Mouse (Mus musculus) layer of hippocampus, adult 9-10 months (tissue): ENCODE results near the gene Rps11.
"Not testable (repeated sequence)": the region's sequence is repeated elsewhere in the genome, so short reads cannot be mapped to it uniquely, and the experiment has no call there.

Experiments used
- DNase-seq: peaks from one replicate; pipeline ENCODE4 v3.0.0; 2022; ENCODE audit warnings: low spot score

Gene Rps11

GRCm38 (mm10) chr7:45107052-45107645 lies 17.1 kb downstream of the Rps11 start:
- DNase-seq: no peak

- no peak for DNase-seq
Observed at GRCm38 (mm10) chr7:45106441-45106840, 17.8 kb downstream of the Rps11 start.

GRCm38 (mm10) chr7:45105491-45105890 lies 18.7 kb downstream of the Rps11 start:
- no peak for DNase-seq

GRCm38 (mm10) chr7:45104941-45105340 lies 19.3 kb downstream of the Rps11 start:
- no peak for DNase-seq

GRCm38 (mm10) chr7:45103652-45104180 lies 20.5 kb downstream of the Rps11 start, which contains the start of gene Fcgrt:
Fcgrt (minus strand) TSS chr7:45103851.
- no peak for DNase-seq

GRCm38 (mm10) chr7:45102940-45103585 lies 21.2 kb downstream of the Rps11 start:
- no peak for DNase-seq

- DNase-seq: no peak
Observed at GRCm38 (mm10) chr7:45102441-45102840, 21.8 kb downstream of the Rps11 start.

GRCm38 (mm10) chr7:45100046-45100445 lies 24.2 kb downstream of the Rps11 start:
- no peak for DNase-seq

GRCm38 (mm10) chr7:45098541-45099240 lies 25.5 kb downstream of the Rps11 start:
- DNase-seq: no peak

- no peak for DNase-seq
Observed at GRCm38 (mm10) chr7:45097479-45097878, 26.8 kb downstream of the Rps11 start.

- not testable (repeated sequence) for DNase-seq
Observed at GRCm38 (mm10) chr7:45095965-45096364, 28.3 kb downstream of the Rps11 start.

GRCm38 (mm10) chr7:45095367-45095766 lies 28.9 kb downstream of the Rps11 start:
- DNase-seq: no peak

GRCm38 (mm10) chr7:45094121-45094520 lies 30.1 kb downstream of the Rps11 start:
- no peak for DNase-seq

- DNase-seq: no peak
Observed at GRCm38 (mm10) chr7:45093516-45093905, 30.7 kb downstream of the Rps11 start.

- no peak for DNase-seq
Observed at GRCm38 (mm10) chr7:45092828-45093515, 31.3 kb downstream of the Rps11 start.

- no peak for DNase-seq
Observed at GRCm38 (mm10) chr7:45092048-45092447, 32.2 kb downstream of the Rps11 start, which contains the start of gene Rcn3. Rcn3 (minus strand) TSS chr7:45092221.

GRCm38 (mm10) chr7:45091001-45091990 lies 32.9 kb downstream of the Rps11 start:
- no peak for DNase-seq

- no peak for DNase-seq
Observed at GRCm38 (mm10) chr7:45090251-45090977, 33.8 kb downstream of the Rps11 start.

GRCm38 (mm10) chr7:45088597-45088996 lies 35.6 kb downstream of the Rps11 start:
- no peak for DNase-seq

GRCm38 (mm10) chr7:45086084-45086483 lies 38.2 kb downstream of the Rps11 start:
- no peak for DNase-seq
